Mouse (Mus musculus): ENCODE results near the gene Ap4s1.

GRCm38 (mm10) chr12:51699623-51700393 lies 9.0 kb downstream of the Ap4s1 start:
- no peak for TF ChIP-seq CTCF (IDR thresholded peaks at IDR 0.05; ENCODE audit: control insufficient read depth, insufficient read depth, low read length)
- TF ChIP-seq POLR2A (IDR thresholded peaks at IDR 0.05; ENCODE audit: borderline replicate concordance, control insufficient read depth, low read depth, low read length): peak; percentile 31; the same call in 1 of the 2 replicates
